Mouse (Mus musculus) lung, embryonic 15.5 days (tissue): ENCODE data around the gene Insl3. TPM values are rescaled to one million over a fixed set of nuclear protein-coding genes. Genes with fewer than 3 reads are reported as not detected.
"Not testable (repeated sequence)": the region's sequence is repeated elsewhere in the genome, so short reads cannot be mapped to it uniquely, and the experiment has no call there.

Experiments
- ATAC-seq: fragments of 200-750 bp; cut with Nextera tagmentation; 2 replicates; pipeline ENCODE4 v1.8.0; 2017; ENCODE audit warnings: moderate number of reproducible peaks, borderline replicate concordance; ENCODE audit not compliant: low FRiP score, low TSS enrichment; ENCODE audit errors: extremely low read depth
- H3K27ac ChIP-seq: fragments of 300-500 bp; sonication (generic); 2 replicates; pipeline ENCODE4 v1.5.1; 2015; ENCODE audit warnings: moderate library complexity, mild to moderate bottlenecking, inconsistent platforms
- H3K27me3 ChIP-seq: fragments of 300-500 bp; sonication (generic); 2 replicates; pipeline ENCODE4 v1.6.1; 2015; ENCODE audit warnings: inconsistent platforms
- H3K36me3 ChIP-seq: fragments of 300-500 bp; sonication (generic); 2 replicates; pipeline ENCODE4 v1.6.1; 2015; ENCODE audit warnings: inconsistent platforms
- H3K4me1 ChIP-seq: fragments of 300-500 bp; sonication (generic); 2 replicates; pipeline ENCODE4 v1.6.1; 2015; ENCODE audit warnings: inconsistent platforms
- H3K4me2 ChIP-seq: fragments of 300-500 bp; sonication (generic); 2 replicates; pipeline ENCODE4 v1.6.1; 2015; ENCODE audit warnings: inconsistent platforms, mild to moderate bottlenecking, moderate library complexity
- H3K4me3 ChIP-seq: fragments of 300-500 bp; sonication (generic); 2 replicates; pipeline ENCODE4 v1.5.1; 2015; ENCODE audit warnings: mild to moderate bottlenecking, inconsistent platforms
- H3K9ac ChIP-seq: fragments of 300-500 bp; sonication (generic); 2 replicates; pipeline ENCODE4 v1.6.1; 2015; ENCODE audit warnings: inconsistent platforms
- H3K9me3 ChIP-seq: fragments of 300-500 bp; sonication (generic); 2 replicates; pipeline ENCODE4 v1.6.1; 2016; ENCODE audit warnings: inconsistent platforms
- WGBS: fragments of 180-500 bp; shearing (Covaris S2); methylation state at CpG from one replicate; pipeline ENCODE4 v1.1.7; 2015; 5-methylcytosine and 5-hydroxymethylcytosine counted together
- polyA plus RNA-seq: library from polyadenylated mRNA; unstranded; fragments of >200 nt; fragmentation: Nextera tagmentation; extraction: Ambion mirVana; gene quantifications from 2 replicates; pipeline ENCODE4 v1.2.1, GENCODE M21; 2015

Insl3 gene
- polyA plus RNA-seq, 1 experiment from 2014 or later, result 1.3 TPM

DNA sequence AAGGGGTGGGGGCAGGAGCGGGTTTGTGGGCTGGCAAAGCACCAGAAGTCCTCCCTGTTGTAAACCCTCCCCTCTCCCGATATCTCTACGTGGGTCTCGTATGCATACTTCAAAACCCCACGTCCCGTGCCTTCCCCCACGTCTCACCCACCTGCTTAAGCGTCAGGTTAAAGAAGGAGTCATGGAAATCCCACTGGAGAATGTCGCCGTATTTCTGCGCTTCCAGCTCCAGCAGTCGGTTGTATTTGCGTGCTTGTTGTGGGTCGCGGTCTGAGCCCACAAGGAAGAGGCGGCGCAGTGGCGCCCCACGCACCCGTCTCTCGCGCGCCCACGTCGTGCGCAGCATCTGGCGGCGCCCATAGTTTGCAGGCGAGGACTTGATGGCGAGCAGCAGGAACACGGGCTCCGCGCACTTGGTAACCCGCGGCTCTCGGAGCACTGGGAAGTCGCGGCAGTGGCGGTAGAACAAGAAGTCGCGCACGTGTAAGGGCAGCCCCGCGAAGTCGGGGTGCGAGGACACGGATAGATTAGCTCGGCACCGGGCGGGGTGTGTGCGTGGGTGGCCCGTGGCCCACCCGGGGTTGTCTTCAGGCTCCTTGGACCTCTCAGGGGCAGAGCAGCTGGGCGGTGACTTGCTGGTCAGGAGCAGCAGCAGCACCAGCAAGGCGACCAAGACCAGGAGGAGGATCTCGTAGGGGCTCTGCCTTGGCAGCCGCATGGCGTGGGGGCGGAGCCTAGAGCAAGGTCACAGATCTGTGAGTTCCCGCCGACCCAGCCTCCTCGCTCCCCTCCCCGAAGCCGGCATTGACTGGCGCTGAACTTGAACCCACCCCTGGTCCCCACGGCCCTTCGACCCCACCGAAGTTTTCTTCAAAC, 4.4 kb downstream of the Insl3 start:
- Histone ChIP-seq H3K36me3 (no peaks in the 10 kb centered on the region), H3K4me2 (peak overlapping the region; percentile 17; the same call in 1 of the 2 replicates), H3K9ac (no peak overlapping the region), H3K27me3 (peaks cover 84% of the 10 kb centered on the region), H3K4me3 (peak overlapping the region; percentile 17), H3K4me1 (peaks cover 9% of the 10 kb centered on the region; the same call in 1 of the 2 replicates), H3K9me3 (no peaks in the 10 kb centered on the region), H3K27ac (no peak overlapping the region)
- WGBS, result 9% methylated on average over 68 of the region's 68 CpGs
- no peak for ATAC-seq

DNA sequence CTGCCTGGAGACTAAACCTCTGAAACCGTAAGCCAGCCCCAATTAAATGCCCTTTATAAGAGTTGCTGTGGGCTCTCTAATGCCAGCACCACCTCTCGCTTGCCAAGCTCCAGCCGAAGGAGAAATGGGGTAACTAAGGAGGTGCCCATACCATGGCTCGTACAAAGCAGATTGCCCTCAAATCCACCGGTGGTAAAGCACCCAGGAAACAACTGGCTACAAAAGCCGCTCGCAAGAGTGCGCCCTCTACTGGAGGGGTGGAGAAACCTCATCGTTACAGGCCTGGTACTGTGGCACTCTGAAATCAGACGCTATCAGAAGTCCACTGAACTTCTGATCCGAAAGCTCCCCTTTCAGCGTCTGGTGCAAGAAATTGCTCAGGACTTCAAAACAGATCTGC, 6.4 kb downstream of the Insl3 start:
- H3K9me3 ChIP-seq, H3K4me3 ChIP-seq, H3K27ac ChIP-seq, H3K4me2 ChIP-seq, H3K9ac ChIP-seq, H3K36me3 ChIP-seq, ATAC-seq: not testable (repeated sequence)
- H3K27me3 ChIP-seq, result peaks cover 73% of the 10 kb centered on the region
- 62% methylated on average over 12 of the region's 12 CpGs for WGBS
- peaks cover 10% of the 10 kb centered on the region for H3K4me1 ChIP-seq

DNA sequence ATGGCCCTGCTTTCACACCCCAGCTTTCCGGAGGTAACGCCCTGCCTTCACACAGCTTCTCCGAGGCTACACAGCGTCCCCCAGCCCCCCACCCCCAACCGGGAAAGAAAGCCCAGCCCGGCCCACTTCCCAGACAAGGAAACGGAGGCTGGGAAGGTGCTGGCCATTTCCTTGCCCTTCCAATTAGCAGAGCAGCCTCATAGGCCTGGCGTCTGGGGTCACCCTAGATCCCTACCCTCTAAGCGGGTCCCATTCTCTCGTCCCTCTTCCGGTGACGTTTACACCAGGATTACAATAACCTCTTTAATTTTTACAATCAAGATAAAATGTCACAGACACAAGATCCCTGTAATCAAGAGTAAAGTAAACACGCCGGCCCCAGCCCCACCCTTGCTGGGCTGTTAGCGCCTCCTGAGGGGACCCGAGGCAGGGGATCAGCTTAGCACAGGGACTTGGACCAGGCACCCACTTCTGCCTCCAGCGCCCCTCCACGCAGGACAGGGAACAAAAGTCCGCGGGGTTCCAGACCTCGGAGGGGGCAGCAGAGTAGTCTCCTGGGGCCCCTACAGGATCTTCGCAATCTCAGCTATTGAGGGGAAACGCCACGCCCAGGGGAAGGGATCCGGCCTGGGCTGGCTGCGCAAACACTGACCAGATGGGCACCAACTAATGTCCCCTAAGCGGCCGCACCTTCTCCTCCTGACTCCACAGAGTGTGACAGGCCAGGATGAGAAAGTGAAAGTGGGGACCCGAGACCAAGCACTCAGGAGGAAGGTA, 11.7 kb downstream of the Insl3 start:
- H3K9ac ChIP-seq, result no peak overlapping the region
- WGBS, result 4% methylated on average over 29 of the region's 29 CpGs
- peak; percentile 20; the same call in 1 of the 2 replicates for ATAC-seq

DNA sequence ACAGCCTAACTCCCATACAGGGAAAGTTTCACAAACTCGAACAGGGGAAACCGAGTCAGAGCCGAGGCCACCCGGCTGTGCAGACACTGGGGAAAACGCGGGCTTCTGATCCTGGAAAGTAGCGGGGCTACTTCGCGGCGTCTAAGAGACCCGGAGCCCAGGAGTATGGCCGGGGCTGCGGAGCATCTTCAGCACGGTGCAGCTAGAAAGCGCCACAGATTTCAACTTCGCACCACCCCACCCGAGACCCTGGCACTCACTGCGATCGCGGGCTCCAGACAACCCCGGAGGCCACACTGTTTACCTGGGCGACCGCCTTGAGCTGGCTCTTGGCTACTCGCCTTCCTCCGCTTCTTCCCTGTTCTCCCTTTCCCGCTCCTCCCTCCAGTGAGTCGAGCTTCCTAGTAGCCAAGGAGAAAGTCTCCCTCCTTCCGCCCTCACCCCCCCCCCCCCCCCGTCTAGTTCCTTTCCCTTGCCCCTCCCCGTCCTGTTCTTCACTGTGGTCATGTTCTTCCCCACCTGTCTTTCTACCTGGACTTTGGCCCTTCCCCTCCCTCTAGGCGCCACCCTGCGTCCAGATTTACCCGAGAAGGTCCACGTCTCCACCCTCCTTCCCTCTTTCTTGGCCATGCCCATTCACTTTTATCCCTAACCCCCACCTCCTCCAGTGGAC, 12.5 kb downstream of the Insl3 start, which contains the start of gene B3gnt3:
TSS of gene B3gnt3 (minus strand) at position 376 of the 673 bp plus-strand sequence.
- Histone ChIP-seq H3K9me3 (no peaks in the 10 kb centered on the region), H3K27me3 (peaks cover 62% of the 10 kb centered on the region), H3K4me2 (peak within 1 kb of the TSS; percentile 59), H3K27ac (no peak within 1 kb of the TSS), H3K4me3 (peak within 1 kb of the TSS; percentile 31), H3K36me3 (no peaks in the 10 kb centered on the region), H3K9ac (no peak within 1 kb of the TSS), H3K4me1 (peaks cover 7% of the 10 kb centered on the region)
- ATAC-seq, result 0 out of 2 replicates have a peak, but pooled peaks have one; percentile 25
- WGBS, result 12% methylated on average over 33 of the region's 34 CpGs

More for the DNA sequence above, 11.7 kb downstream of the Insl3 start:
- H3K9me3 ChIP-seq, result no peaks in the 10 kb centered on the region
- H3K27ac ChIP-seq, result no peak overlapping the region
- H3K27me3 ChIP-seq, result peaks cover 66% of the 10 kb centered on the region
- H3K36me3 ChIP-seq, result no peaks in the 10 kb centered on the region
- peak overlapping the region; percentile 59 for H3K4me2 ChIP-seq
- peaks cover 7% of the 10 kb centered on the region for H3K4me1 ChIP-seq
- H3K4me3 ChIP-seq, result peak overlapping the region; percentile 31

DNA sequence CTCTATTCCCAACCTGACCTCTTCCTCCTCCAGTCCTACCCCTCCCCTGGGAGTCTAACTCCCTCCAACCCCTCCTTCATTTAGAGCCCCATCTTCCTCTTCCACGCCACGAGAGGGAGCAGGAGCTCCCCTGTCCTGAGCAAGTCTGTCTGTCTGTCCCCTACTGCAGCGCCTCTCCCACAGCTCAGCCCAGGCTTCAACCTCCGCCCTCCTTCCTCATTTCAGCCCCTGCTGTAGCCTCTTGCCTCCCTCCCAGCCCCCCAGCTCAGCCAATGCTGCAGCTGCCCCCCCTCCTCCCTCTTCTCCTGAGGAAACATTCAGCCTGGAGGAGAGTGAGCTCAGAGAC, 13.0 kb downstream of the Insl3 start:
- peaks cover 60% of the 10 kb centered on the region for H3K27me3 ChIP-seq
- ATAC-seq, result no peak
- no peaks in the 10 kb centered on the region for H3K36me3 ChIP-seq
- H3K9ac ChIP-seq, result no peak overlapping the region
- no peaks in the 10 kb centered on the region for H3K9me3 ChIP-seq
- no peak overlapping the region for H3K4me3 ChIP-seq
- WGBS, result 34% methylated on average over 4 of the region's 4 CpGs
- H3K4me2 ChIP-seq, result no peak overlapping the region
- H3K27ac ChIP-seq, result no peak overlapping the region
- peaks cover 7% of the 10 kb centered on the region for H3K4me1 ChIP-seq

DNA sequence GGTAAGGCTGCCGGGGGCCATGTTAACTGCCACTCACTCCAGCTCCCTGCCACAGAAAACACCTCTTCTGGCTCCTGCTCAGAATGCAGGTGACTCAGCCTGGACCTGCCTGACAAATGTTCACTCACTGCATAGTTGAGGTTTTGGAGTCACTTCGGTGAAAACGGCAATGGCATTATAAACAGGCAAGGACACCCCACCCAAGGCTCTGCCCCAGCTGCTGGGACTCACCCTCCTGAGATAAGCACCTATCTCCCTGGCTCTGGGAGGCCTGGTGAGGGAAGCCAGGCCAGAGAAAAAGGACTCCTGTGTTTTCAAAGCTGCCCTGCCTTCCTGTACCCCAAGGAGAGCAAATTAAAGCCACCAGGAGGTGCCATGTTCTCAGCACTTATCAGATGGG, 13.9 kb downstream of the Insl3 start:
- H3K9me3 ChIP-seq, result no peaks in the 10 kb centered on the region
- H3K4me1 ChIP-seq, result peaks cover 7% of the 10 kb centered on the region
- no peak overlapping the region for H3K27ac ChIP-seq
- ATAC-seq, result no peak
- H3K4me3 ChIP-seq, result no peak overlapping the region
- 70% methylated on average over 3 of the region's 3 CpGs for WGBS
- H3K27me3 ChIP-seq, result peaks cover 66% of the 10 kb centered on the region
- H3K36me3 ChIP-seq, result no peaks in the 10 kb centered on the region
- H3K9ac ChIP-seq, result no peak overlapping the region
- H3K4me2 ChIP-seq, result no peak overlapping the region

DNA sequence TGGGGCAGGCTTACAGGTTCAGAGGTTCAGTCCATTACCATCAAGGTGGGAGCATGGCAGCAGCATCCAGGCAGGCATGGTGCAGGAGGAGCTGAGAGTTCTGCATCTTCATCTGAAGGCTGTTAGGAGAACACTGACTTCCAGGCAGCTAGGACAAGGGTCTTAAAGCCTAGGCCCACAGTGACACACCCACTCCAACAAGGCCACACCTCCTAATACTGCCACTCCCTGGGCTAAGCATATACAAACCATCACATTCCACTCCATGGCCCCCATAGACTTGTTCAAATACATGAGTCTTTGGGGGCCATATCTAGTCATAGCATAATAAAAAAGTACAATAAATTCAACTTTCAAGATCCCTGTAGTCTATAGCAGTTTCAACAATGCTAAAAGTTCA, 14.4 kb downstream of the Insl3 start:
- H3K9me3 ChIP-seq, H3K36me3 ChIP-seq, H3K27ac ChIP-seq, H3K4me2 ChIP-seq, H3K4me3 ChIP-seq, H3K9ac ChIP-seq, ATAC-seq, H3K4me1 ChIP-seq: not testable (repeated sequence)
- H3K27me3 ChIP-seq, result peaks cover 68% of the 10 kb centered on the region

DNA sequence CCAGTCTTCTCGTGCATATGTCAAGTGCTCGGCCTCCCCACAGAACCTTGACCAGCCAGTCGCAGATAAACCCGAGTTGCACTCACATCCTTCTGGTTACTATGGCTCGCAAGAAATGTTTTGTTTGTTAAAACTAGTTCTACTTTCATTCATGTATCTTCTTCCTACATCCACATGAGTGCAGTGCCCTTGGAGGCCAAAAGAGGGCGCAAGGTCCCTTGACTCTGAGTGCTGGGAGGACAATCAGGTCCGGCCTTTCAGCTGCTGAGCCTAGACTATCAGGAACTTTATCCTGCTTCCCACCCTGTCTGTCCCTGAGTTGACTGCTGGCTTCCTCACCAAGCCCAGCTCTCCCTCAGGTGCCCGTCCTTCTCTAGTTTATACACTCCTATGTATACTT, 18.9 kb downstream of the Insl3 start:
- H3K4me2 ChIP-seq, result no peak overlapping the region
- H3K27ac ChIP-seq, result no peak overlapping the region
- H3K9me3 ChIP-seq, result no peaks in the 10 kb centered on the region
- H3K36me3 ChIP-seq, result no peaks in the 10 kb centered on the region
- 34% methylated on average over 8 of the region's 8 CpGs for WGBS
- ATAC-seq, result no peak
- no peak overlapping the region for H3K9ac ChIP-seq
- H3K4me1 ChIP-seq, result peaks cover 3% of the 10 kb centered on the region; the same call in 1 of the 2 replicates
- H3K4me3 ChIP-seq, result no peak overlapping the region
- peaks cover 48% of the 10 kb centered on the region for H3K27me3 ChIP-seq

DNA sequence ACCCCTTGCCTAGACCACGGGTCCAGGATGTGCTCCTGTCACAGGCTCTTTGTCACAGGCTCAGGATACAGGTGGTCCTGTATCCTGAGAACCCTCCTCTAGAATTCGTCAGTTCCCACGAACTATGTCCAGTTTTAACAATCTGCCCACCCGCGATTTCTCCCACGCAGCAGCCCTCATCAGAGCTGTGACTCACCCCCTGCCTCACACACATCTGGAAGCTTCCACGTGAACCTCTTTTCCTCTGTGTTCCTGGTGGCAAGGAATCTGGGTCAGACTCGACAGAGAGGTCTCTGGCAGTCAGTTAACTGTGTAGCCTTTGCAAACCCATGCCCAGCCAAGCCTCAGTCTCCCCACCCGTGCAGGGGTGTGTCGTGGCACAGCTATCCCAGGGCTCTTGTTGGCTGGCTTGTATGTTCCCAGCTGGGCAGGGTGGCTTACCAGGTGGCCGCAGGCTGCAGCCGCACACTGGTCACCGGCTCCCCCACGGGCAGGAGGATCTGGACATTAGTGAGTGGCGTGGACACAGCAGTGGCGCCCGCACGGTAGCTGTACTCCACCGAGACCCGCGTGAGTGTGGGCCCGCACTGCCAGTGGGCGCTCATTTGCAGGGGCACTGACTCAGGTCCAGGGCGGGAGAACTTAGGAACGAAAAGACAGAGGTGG, 20.3 kb downstream of the Insl3 start:
- Histone ChIP-seq H3K27ac (no peak overlapping the region), H3K4me2 (peak overlapping the region; percentile 46), H3K27me3 (peaks cover 35% of the 10 kb centered on the region), H3K9me3 (no peaks in the 10 kb centered on the region), H3K36me3 (no peaks in the 10 kb centered on the region), H3K4me3 (no peak overlapping the region), H3K9ac (no peak overlapping the region), H3K4me1 (peaks cover 3% of the 10 kb centered on the region; the same call in 1 of the 2 replicates)
- peak; percentile 33; the same call in 1 of the 2 replicates for ATAC-seq
- 36% methylated on average over 25 of the region's 25 CpGs for WGBS

DNA sequence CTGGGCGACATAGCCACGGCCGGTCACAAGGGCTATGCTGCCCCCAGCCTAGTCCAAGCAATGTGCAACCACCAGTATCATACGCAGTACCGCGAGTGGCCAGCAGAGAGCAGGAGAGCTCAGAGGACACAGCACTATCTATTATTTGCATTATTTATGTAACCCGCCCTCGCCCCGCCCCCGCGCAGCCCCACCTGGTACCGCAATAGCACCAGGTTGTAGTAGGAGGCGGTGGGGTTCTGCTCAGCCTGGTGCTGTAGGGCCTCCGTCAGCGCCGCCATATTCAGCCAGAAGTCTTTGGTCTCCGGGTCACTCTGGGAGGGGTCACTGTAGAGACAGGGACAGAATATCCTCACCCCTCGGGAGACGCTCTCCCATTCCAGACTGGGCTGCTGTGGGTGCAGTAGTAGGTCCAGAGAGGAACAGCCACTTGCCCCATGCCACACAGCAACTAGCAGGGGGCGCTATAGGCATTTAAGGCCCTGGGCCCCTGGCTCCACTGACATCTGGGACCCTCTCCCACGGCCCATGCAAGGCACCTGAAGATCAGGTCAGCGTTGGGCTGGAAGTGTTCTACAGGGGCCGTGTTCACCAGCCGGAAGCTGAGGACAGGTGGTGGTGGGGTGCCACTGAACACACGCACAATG, 20.9 kb downstream of the Insl3 start:
- no peaks in the 10 kb centered on the region for H3K36me3 ChIP-seq
- ATAC-seq, result peak; percentile 40; the same call in 1 of the 2 replicates
- peaks cover 3% of the 10 kb centered on the region; the same call in 1 of the 2 replicates for H3K4me1 ChIP-seq
- H3K4me3 ChIP-seq, result 0 out of 2 replicates have a peak overlapping the region, but pooled peaks have one; percentile 8
- H3K4me2 ChIP-seq, result peak overlapping the region; percentile 46
- WGBS, result 20% methylated on average over 25 of the region's 25 CpGs
- H3K27ac ChIP-seq, result no peak overlapping the region
- H3K9ac ChIP-seq, result no peak overlapping the region
- no peaks in the 10 kb centered on the region for H3K9me3 ChIP-seq
- H3K27me3 ChIP-seq, result peaks cover 30% of the 10 kb centered on the region

DNA sequence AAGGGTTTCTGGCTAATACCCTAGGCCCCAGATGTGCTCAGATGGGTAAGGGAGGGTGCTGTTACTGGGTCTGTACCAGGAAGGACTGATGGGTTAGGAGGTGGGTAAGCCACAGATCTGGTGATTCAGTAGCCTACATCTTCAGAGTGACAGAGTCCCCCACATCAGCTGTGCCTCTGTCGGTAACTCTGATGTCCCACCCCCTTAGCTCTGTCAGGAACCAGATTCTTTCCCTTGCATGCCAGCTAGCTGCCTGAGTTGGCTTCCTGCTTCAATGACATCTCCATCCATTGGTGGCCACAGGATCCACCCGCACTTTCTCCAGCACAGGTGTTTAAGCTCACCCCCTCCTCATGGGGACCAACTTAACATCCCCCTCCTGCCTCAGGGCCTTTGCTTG, 22.6 kb downstream of the Insl3 start:
- Histone ChIP-seq H3K36me3 (no peaks in the 10 kb centered on the region), H3K4me2 (no peak overlapping the region), H3K9me3 (no peaks in the 10 kb centered on the region), H3K27me3 (peaks cover 25% of the 10 kb centered on the region), H3K9ac (no peak overlapping the region), H3K4me3 (no peak overlapping the region), H3K4me1 (peaks cover 3% of the 10 kb centered on the region; the same call in 1 of the 2 replicates), H3K27ac (no peak overlapping the region)
- no peak for ATAC-seq
- 80% methylated on average over 2 of the region's 2 CpGs for WGBS
